Mouse (Mus musculus): ENCODE data around the gene B430305J03Rik. TPM values are rescaled to one million over a fixed set of nuclear protein-coding genes. Genes with fewer than 3 reads are reported as not detected.

The B430305J03Rik gene
- total RNA-seq, 2 experiments from 2014 or later, result 0.10 TPM

GRCm38 (mm10) chr3:61348036-61348614, 17.6 kb downstream of the B430305J03Rik start:
- no peak for DNase-seq

- no peak for DNase-seq
Observed at GRCm38 (mm10) chr3:61345636-61346035, 20.1 kb downstream of the B430305J03Rik start.

DNA sequence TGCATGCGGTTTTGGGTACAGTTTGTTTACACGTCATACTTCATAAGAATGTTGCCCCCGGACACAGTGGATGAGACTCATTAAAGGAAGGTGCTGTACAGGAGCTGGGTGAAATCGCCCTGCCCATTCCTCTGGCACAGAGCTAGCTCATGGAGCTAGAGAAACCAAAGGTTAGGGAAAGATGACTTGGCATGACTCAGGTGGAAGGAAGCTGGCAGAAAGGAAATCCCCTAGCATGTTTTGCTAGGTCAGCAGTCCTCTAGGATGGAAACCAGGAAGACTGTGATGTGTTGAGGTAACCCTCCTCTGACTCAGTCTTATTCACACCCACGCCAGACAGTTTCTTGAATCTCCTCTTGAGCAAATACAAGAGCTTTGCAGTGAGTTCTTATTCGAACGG, 21.7 kb downstream of the B430305J03Rik start:
- no peak for DNase-seq

GRCm38 (mm10) chr3:61340321-61340720, 25.4 kb downstream of the B430305J03Rik start:
- DNase-seq, result no peak

DNA sequence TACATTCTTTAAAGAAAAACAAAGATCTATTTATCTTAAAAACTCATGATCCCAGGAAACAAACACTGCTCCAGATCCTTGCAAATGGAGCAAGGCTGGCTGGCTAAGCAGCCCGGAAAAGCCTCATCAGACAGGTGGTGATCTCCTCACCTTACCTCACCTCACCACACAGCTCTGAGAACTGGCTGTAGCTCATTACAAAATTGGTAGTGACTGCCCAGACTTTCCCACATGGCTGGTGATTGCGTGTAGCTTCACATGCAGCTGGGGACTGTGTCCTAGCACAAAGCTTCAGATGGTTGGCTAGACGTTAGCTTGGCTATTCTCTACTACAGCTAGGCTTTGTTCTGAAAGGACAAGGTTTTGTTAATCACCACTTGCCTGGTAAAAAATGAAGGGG, 28.5 kb downstream of the B430305J03Rik start:
- DNase-seq, result no peak

- DNase-seq, result no peak
Observed at GRCm38 (mm10) chr3:61336205-61336604, 29.5 kb downstream of the B430305J03Rik start.

GRCm38 (mm10) chr3:61321632-61322031, 44.1 kb downstream of the B430305J03Rik start:
- no peak for DNase-seq

- DNase-seq, result no peak
Observed at GRCm38 (mm10) chr3:61320031-61320430, 45.7 kb downstream of the B430305J03Rik start.

DNA sequence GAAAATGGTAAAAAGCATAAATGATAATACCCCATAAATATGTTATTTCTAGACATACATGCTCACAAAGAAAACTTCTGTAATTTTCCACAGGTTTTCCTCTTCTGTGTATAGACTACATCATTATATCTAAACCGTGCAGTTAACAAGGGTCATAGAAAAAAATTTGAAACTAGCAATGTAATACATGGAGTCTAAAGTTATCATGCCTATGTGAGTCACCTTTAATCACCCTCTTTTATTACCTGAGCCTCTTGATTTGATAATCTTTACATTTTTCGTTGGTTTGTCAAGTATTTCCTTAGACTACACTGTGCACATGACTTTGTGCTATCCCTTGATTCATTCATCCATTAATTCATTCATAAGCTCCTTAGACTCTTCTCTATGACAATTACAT, 50.7 kb downstream of the B430305J03Rik start:
- DNase-seq, result no peak

Other genes with a start within 250 kb of the B430305J03Rik start
- gene Rap2b, start 4.3 kb downstream of the B430305J03Rik start, total RNA-seq (2021), result 1 to 10 TPM; 4.4 to 5.4 TPM

Data from adrenal gland, postnatal 36 days (tissue).